Mouse (Mus musculus): Measurements from ENCODE around the gene Slc44a3.
A peak's percentile ranks its signal among the peaks of the same experiment; 100 is the strongest.

The Slc44a3 gene

DNA sequence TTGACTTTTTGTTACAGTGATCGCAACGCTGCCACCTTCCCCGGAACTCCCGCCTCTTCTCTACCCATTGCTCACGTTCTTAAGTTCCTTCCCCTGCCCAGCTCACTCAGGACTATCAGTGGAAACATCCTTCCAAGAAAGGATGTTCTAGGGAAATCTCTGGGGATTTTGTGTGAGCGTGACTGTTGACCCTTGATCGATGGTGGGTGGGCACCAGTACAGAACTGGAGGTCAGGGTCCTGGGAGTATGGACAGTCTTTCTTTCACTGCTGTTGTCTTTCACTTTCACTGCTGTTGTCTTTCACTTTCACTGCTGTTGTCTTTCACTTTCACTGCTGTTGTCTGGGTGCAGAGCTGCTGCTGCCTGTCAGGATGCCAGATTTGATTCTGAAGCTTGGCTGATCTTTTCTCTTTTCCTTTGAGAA, 38.2 kb downstream of the Slc44a3 start:
- no peak for DNase-seq

DNA sequence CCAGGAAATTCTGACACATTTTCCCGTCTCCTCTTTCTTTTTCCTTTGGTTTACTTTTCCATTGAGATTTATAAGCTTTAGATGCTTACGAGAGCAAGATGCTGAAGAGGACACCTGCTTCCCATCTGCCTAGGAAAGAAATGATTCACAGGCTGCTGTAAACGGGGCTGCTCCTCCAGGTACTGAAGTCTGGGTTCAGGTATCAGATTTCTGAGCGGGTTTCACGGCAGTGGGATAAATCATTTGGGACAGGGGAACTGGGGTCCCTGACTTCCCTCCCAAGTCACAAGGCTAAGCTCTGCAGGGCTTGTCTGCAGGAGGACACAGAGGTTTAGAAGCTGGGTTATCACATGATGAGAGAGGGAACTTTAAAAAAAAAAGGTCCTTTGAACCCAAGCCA, 40.2 kb downstream of the Slc44a3 start:
- no peak for DNase-seq

DNA sequence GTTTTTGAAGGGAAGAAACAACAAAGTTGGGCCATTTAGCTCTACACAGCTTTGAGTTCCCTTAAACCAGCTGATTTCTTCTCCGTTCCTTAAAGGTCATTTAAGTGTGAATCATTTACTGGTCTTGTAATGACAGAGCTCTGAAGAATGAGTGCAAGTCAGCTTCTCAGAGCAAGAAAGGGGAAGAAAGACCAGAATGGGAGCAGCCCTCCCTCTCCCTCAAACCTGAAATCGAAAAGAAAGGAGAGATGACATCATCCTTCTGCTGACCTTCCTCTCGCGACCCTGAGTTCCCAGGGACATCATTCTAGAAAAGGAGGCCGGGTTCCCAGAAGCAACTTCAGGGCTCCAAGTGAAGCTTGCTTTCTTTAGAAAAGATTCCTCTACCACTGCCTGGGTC, 41.3 kb downstream of the Slc44a3 start:
- DNase-seq = no peak

DNA sequence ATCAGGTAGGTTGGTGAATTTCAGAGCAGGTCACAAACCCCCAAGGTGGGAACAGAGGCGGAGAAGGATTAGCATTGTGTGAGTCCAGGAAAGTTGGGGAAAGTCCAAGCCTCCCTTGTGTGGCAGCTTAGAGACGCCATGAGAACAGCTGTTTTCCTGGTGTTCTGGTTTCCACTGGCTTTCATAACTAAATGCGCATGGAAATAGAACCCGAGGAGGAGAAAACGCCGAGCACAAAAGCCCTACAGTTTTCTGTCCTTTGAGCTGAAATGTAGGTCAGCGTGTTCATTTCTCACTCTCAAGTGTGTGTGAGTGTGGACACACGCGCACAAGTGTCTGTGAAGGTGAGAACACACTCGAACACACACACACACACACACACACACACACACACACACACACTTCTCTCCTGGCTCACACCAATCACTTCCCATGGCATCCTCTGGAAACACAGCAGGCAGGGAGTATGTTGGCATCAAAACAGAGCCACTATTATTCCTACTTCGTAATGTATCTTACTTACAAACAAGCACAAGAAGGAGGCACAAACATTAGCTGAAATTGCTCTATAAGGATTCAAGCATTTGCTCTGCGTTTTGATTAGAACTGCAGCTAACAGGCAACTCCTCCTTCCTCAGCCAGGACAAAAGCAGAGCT, 42.6 kb downstream of the Slc44a3 start:
- DNase-seq = peak; percentile 47

DNA sequence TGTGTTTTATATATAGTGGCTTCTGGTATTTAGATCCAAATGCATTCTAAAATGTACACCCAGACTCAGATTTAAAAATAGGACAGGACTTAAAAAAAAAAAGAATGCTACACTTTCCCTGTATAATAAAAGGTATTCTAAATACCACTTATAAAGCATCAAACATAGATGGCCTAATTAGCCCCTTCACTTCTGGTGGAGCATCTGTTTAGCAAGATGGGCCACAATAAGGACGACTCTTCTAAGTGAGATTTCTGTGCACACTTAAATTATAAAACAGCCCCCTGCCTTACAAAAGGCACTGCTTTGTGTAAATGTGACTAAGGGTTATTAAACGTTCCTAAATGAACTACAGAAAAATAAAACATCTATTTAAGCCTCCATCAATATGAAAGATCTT, 47.0 kb downstream of the Slc44a3 start:
- no peak for DNase-seq

DNA sequence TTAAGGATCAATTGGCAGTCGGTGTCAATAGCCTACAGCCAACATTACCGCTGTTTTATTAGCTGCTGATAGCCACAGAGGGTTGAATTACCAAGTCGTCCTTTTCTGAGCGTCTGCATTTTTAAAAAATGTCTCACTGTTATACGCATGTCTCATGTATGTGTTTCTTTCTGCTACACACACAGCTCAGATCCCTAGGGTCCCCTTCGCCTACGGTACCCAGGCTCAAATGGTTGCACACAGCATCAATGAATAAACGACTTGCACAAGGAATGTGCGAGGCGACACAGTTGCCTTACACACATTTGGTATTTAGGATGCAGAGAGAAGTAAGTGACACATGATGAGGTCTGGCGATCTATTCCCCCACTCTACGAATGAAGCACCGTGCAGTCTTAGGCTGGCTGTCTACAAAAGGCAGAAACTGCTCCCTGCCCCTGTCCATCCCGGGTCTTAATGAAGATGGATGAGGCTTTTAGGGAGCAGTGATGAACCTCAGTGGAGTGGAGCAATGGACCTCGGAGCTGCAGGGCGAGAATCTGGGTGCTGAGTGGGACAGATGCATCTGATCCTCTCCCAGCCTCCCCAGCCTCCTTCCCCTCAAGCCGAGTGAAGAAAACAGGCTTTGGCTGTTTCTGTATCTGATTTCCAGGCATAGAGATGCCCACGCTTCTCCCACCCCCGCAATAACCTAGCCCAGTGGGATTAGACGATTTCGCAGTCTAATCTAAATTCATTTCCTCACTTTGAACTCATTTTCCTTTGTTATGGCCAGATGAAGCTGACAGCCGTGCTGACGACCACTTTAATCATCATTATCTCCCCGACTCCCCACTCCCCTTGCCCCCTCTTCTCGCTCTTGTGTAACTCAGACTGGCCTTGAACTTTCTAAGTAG, 48.7 kb downstream of the Slc44a3 start:
- no peak for DNase-seq

DNA sequence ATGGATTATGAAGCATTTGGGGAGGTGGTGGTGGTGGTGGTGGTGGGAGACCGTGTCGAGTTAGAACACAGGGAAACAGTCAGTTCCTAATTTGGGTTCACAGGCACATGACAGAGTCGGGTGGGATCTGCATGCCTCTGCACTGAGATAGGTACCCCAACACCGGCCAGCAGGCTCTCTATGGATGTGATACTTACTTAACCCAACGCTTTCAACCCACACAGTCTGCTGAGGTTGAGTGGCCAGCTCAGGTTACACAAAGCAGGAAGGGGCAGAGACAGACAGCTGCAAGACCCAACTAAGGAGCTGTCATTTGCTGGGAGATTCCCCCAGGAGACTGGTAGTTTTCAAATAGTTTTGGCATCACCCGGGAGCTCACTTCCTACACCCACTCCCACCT, 50.6 kb downstream of the Slc44a3 start:
- DNase-seq = no peak

DNA sequence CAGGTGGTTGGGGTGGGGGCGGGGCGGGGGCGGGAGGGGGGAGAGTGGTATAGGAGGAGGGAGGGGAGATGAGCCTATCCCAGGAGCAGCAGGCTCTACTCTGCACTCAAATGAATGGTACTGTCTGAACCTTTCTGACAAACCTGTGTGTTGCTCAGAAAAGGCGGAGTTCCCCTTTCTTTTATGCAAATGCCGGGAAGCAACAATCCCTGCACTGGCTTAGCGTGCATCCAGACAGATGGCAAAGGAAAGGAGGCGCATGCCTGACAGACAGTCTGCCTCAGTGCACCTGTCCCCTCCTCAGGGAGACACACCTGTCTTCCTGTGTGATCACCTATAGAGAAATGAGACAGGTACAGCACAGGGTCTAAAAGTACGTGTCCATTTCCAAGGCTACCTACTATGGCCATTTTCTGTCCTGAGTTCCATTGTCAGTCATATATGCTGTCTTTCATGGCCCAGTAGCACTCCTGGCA, 51.2 kb downstream of the Slc44a3 start:
- no peak for DNase-seq

DNA sequence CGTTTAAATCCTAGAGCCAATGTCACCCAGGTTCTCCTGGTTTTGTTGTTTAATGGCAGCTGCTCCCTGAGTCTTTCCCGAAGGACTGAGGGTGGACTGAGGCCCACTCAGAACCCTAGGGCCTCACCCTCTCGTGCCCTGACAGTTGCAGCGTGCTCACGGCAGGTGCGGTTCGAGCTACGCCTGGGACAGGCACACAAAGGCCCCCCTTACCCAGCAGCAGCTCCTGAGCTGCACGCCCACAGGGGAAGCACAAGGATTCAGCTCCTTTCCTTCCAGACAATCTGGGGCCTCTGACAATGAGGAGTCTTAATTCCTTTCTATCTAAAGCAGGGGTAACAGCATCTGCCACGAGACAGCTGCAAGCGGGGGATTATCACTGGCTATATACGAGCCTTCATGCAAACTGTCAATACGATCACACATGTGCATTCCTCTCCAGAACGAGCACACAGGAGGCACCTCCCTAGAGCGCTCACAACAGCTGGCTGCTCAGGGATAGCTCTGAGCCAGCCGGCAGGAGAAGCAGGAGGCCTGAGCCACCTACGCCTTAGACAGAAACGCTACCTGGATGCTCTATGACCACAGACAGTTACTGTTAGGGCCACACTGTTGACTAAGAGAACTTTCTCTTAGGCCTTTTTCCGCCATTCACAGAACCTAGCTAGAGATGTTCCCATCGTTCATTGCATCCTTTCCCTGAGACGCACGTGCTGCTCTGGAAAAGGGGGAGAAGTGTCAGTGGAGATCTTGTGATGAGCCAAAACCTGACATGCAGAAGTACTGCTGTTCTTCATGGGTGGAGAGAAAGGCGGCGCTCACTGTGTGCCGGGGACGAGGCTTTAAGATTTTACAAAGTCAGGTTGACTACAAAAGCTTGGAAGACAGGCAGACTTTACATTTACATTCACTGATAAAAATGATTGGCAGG, 51.9 kb downstream of the Slc44a3 start:
- no peak for DNase-seq

DNA sequence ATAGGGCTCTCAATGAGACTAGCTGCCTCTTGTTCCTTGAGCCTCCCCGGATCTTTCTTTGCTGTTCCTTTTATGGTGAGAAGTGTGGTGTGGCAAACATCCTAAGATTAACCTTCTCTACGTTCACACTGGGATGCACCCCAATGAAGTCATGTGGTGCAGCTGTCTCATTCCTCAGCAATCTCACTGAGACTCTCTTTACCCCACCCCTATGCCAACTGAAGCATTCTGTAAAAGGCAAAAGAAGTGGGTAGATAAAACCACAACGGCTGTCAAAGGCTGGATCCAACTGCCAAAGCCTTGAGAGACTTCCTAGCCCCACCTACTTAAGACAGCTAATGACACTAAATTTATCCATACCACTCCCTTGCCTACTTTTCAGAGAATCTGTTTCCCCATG, 57.5 kb downstream of the Slc44a3 start:
- no peak for DNase-seq

DNA sequence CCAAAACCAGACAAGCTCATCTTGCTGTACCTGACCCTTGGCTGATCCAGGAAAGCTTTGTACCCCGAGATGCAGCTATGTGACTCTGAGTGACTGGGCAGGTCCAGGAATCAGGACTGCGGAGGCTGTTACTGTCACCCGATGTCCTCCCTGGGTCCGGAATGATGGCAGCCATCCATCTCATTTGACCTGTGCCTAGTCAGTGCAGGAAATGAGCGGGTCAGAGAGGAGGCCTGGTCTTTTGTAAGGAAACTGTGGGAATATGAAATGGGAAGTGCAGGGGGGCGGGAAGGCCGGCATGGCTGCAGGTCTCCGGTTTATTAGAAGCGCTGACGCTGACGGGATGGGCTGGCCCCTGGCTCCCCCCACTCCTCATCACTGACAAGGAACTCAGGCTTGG, 60.5 kb downstream of the Slc44a3 start:
- peak; percentile 28 for DNase-seq

DNA sequence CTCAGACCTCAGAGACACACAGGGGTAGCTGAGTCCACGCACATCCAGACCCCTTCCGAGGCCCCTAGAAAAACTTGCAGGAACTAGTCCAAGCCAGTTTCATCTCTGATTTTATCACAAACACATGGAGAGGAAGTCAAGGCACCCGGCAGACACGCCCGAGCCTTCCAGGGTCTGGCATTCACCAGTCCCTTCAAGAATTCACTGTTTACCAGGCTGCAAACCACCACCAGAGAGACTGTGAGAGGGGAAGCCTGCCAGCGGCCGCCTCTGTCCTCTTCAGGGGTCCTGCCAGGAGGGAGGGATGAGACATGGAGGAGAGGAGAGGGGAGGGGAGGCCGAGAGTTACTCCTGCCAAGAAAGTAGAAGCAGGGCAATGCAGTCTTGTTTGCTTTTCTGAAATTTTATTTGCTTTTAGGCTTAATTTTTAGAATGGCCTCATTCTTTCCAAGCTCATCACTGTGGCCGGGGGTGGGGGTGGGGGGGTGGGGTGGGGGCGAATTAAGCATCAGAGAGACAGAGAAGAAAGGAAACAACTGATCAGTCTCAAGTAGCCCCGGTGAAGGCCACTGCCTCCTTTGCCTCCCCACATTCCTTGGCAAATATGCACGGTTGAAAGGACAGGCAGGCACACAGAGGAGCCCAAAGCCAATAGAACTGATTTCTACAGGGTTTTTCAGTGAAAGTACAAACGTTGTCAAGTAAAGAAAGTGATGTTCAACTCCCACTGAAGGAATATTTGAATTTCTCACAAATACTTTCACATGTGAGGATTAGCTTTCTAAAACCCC, 62.8 kb downstream of the Slc44a3 start:
- DNase-seq = no peak

DNA sequence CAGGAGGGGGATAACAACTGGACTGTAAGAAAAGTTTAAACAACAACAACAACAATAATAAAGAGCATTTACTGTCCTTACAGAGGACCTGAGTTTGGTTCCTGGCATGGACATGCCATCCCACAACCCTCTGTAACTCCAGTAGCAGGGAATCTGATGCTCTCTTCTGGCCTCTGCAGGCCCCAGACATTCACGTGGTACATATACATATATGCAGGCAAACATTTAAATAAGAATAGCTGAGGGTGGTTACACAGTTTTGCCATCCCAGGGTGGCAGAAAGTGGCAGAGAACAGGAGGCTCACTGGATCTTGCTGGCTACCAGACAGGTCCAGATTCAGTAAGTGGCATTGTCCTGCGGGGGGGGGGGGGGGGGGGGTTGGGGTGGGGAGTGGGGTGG, 64.1 kb downstream of the Slc44a3 start:
- DNase-seq = no peak

DNA sequence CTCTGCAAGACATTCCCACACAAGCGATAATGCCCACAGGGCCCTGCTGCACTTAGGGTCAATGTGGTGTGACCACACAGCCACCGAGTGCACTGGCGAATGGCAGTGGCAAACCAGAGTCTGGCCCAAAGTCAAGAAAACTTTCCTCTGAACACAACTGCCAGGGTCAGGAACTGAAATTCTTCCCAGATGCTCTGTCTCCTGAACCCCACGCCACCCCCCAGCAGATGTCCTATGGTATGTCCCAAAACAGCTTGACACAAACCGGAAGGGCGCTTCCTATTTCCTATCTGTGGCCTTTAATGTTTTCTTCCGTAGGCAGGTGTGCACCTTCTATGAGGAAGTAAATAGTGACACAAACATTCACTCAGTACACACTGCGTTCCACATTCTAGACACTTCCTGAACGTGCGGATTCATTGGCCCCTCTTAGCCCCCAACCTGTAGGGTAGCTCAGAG, 65.1 kb downstream of the Slc44a3 start:
- peak; percentile 37 for DNase-seq

DNA sequence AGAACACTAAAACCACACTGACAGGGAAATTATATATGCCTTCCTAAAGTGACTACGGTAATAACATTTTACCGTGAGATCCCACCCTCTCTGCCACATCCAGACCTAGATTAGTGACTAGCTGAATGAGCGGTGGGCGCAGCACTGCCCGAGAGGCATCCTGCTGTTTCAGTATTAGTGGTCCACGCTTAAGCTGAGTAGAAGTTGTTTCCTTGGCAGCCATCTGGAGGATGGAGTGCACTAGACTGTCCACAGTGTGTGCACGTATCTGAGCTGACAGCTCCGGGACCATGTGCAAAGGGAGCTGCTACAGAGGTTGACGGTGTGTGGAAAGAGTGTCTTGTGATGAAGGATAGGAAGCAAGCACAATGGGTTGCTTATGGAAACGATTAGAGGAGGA, 66.4 kb downstream of the Slc44a3 start:
- DNase-seq = no peak

DNA sequence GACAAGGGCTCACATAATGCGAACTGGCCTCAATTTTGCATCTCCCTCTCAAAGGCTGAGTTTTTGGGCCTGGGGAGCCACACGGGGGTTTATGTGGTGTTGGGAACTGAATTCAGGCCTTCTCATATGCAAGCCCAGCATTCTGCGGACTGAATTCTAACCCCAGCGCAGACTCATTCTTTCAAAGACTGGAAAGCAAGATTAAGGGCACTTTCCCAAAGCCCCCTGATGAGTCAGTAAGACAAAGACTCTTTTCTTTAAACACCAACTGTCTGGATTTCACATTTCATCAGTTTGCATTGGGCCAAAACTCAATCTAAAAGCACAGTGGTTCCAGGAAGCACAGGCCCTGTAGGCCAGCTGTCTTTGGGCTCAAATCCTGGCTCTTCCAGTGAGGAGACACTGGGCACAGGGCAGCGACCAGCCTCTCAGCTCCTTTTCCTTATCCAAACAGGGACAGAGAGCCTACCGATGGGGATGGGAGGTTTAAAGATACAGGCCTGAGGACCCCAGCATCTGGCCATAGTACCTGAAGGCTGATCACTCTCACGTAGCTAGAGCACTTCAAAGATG, 67.4 kb downstream of the Slc44a3 start:
- no peak for DNase-seq

DNA sequence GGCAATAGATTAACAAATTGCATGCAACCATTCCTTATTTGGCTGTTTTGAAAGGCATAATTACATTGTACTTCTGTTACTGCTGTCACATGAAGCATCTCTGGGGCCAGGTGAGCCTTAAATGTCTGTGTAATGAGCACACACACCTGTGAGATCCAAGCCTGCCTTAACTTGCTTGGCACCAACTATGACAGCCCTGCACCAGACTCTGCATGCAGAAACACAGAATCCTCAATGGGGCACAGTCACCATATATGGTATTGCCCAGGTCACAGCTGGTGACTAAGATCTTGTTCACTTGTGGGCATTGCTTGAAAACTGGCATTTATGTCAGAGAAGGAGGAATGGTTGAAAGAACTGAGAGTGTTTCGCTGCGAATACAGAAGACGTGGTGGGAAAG, 69.4 kb downstream of the Slc44a3 start:
- DNase-seq = no peak

DNA sequence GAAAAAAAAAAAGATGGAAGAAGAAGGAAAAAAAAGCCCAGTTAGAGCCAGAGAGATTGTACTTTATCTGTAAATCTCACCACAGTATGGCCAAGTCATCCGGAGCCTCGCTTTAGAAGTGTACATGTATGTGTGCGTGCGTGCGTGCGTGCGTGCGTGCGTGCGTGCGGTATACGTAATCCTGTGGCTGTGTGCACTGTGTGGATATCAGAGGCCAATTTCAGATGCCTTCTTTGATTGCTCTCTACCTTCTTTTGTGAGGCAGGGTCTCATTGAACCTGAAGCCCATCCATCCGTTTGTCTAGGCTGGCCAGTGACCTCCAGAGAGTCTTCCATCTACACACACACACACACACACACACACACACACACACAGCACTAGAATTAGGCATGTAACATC, 70.7 kb downstream of the Slc44a3 start:
- DNase-seq = no peak

DNA sequence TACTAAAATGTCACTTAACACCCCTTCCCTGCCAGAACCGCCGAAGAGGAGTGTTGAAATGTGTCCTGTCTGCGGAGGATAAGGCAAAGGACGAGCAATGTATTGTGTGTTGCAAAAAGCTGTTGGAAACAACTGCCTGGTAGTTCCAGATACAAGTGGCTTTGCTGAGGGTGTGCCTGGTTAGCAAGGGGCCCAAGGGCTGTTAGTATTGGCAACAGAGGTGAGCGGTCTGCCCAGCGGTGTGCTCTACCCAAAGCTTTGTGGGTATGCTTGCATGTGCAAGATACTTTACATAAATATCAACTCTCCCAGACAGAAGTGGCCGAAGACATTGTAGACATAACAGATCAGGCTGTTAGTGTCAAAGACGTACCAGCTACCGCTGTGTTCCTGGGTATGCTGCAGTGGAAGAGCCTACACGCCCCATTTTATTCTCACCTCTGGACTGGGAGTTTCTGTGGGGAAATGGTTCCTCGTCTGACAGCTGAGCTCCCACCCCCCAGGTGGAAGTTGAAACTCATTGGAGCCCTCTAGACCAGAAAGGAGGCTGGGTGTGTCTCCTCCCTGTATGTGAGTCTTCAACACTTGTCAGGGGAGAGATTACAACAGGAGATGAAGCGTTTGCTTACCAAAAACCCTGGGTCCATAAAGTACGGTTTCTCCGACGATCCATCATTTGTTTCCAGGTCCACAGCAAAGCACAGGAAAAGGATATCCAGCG, 71.6 kb downstream of the Slc44a3 start:
- no peak for DNase-seq

DNA sequence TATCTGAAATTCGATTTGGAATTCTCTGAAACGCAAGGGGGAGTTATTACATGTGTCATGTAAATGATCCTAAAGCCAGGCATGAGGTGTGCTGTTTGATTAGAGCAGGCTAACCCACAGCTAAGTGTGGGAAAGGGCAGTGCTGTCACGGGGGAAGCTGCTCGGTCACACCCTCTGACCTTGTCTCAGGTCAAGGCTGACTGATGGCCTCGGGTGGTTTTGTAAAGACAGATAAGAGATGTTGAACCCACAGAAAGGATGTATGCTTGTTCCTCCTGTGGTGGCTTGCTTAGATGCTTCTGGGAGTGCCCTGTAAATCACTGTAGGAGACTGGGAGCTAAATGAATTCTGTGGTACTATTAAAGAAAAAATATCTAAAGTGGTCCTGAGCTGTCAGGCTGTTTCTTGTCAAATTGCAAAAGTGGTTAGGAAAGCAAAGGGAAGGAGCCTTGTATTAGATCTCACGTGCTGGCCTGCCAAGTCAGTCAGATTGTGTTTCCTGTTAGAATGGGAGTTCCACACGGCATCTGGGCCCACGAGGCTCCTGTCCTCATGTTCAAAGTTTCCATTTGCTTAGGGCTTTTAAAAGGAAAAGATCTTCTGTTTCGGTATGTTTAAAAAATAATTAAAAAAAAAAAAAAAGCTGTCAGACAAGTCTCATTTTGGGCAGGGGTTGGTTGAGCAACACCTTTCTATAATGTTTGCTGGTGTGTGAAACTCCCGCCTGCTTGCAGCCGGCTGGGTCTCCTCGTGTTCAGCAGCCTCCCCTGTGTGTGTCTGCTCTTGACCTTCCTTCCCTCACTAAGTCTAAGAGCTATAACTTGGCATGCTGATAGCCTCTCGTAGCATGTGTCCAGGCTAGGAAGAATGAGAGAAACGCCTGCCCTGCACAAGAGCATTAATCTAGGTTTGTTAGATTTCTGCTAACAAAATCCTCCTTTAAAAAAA, 73.4 kb downstream of the Slc44a3 start:
- no peak for DNase-seq
